Mouse (Mus musculus) E14TG2a.4 (cell line): Measurements from ENCODE around the gene Agxt2.

ENCODE experiments used
- CTCF ChIP-seq: conservative IDR thresholded peaks from 2 replicates; pipeline ENCODE4 v1.5.1; 2014; ENCODE audit warnings: low read length
- NANOG ChIP-seq: IDR thresholded peaks from 2 replicates; pipeline ENCODE4 v1.6.1; 2014; ENCODE audit warnings: borderline replicate concordance, low read length, mixed read lengths

- no peak for TF ChIP-seq CTCF
- TF ChIP-seq NANOG: no peak
These were observed 33.3 kb upstream of the Agxt2 start, which contains the start of gene Gm21973 for GRCm38 (mm10) chr15:10325080-10325479.
